Mouse (Mus musculus): ENCODE results near the gene Rhoq.

DNA sequence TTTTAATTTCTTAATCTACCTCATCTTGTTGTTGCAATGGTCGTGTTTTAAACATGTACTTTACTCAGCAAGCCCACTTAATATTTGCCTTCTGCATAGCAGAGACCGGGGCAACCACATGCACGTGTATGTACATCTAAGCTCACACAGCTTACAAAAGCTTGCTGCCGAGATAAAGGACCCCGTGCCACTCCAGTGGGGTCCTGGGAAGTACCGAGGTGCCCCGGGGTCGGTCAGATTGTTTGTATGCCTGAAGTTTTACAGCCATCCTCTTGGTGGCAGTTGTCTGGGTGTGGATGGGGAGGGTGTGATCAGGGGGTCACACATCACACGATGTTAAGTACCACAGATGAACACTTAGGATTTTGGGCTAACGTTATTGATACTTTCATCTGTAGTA lies 3.2 kb downstream of the Rhoq start:
- TF ChIP-seq CTCF (IDR thresholded peaks at IDR 0.05; ENCODE audit: low read depth, low read length) (no peak), GATA1 (IDR thresholded peaks at IDR 0.05; ENCODE audit: borderline replicate concordance, low read length) (no peak), GATA2 (IDR thresholded peaks at IDR 0.05; ENCODE audit: borderline replicate concordance, low read depth, low read length) (no peak), TAL1 (conservative IDR thresholded peaks at IDR 0.05; ENCODE audit: low read depth, low read length) (no peak), POLR2AphosphoS5 (IDR thresholded peaks at IDR 0.05; ENCODE audit: insufficient replicate concordance, low read depth, low read length) (no peak)
